Mouse (Mus musculus) lung, adult 18-20 months (tissue): ENCODE measurements around the gene Arhgap10.

ENCODE experiments used
- DNase-seq, 2 experiments: peaks; one replicate each; pipeline ENCODE4 v3.0.0; 2022; ENCODE audit warnings: mixed read lengths in 2 of 2

Gene Arhgap10

DNA sequence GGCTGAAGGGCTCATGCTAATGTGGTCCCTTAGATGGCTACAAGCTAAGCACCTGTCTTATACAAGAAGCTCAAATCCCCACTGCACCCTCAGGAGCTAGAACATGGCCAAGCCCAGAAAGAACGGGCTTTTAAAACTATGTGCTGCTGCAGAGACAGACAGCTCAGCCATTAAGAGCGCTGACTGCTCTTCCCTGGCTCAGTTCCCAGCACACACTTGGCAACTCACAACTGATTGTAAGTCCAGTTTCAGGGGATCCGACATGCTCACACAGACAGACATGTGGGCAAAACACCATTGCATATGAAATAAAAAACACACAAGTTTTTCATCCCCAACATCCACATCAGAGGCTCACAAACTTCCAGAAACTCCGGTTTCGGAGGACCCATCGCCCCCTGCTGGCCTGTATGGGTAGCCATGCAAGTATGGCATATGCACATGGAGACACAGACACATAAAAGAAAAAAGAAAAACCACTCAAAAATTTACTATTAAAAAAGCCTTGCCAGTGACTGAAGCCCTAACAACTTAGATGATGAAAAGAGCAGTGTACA is 77.4 kb downstream of the Arhgap10 start:
- no peak for DNase-seq

DNA sequence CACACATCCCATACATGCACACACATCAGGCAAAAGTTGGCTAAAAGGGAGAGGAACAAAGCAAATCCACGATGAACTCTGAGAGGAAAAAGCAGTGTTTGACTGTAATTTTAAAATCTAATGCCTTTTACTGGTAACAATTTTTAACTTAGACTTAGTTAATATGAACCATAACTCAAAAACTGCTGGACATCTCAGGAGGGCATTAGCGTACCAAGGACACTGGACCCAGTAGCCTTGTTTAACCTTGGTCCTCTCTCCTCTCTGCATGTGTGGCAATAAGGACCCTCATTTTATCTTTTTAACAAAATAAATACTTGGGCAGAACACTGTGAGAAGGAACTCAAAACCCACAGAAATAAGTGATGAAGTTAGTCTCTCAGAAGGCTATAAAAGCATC is 78.1 kb downstream of the Arhgap10 start:
- no peak for DNase-seq

DNA sequence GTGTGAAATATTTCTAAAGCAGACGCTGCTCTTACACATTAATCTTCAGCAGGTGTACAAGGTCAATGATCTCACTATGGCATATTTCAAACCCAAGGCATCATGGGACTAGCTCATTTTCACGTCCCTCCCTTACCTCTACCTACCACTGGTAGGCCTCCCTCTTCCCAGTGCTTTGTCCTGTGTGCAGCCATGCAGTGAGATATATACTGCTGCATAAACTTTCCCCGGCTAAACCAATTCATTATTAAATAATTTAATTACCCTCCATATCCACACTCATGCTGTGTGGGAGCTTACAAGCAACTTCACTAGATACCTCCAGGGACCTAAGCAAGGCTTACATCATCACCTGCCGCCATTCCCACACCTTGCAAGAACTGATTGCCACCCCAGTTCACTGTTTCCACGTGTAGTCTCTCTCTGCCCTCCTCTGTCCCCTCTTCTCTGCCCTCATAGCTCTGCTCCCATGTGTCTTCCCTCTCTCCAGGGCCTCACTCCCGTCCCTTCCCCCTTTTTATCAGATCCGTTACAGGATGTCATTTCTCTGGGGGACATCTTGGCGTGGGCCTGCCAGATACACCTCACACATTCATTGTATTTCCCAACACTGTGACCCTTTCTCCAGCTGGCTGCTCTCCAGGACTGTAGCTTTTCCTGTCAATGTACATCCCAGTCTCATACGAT is 79.8 kb downstream of the Arhgap10 start:
- DNase-seq, result no peak

DNA sequence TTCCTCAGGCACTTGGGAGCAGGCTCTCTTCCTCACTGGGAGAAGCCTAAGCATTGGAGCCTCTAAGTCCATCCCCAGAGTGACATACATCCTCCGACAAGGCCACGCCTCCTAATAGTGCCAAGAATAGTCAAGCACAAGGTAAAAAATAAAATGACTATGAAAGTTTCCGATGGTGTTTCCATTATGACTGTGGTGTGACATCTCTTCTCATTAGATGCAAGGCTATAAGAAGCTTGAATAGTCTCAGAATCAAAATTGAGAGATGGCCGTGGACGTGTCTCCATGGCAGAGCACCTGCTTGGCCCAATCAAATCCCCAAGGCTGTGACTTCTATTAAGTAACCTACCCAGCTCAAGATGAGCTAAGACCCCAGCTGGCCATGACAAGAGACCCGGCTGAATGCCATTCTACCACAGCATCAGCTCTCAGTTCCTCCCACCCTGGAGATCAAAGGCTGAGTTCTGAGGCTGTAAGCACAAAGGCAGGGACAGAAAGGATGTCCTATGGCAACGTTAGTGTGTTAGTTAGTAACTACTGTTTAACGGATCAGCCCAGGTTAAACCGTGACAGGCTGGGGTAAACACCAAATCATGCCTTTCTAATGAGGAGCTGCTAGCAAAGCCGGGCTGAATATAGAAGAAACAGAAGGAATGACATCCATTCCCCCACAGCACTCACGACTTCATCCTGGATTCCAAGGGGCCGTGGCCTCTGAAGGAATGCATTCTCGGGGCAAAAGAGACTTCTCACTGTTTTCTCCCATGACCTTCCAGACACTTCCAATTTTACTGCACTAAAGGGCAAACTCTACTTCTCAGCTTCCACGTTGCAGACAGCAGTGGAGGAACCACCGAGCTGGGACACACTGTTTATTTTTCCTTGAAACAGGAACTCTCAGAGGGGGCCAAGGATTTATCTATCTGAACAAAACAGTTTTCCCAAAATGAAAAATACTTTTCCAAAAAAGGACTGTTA is 81.5 kb downstream of the Arhgap10 start:
- DNase-seq, result no peak

DNA sequence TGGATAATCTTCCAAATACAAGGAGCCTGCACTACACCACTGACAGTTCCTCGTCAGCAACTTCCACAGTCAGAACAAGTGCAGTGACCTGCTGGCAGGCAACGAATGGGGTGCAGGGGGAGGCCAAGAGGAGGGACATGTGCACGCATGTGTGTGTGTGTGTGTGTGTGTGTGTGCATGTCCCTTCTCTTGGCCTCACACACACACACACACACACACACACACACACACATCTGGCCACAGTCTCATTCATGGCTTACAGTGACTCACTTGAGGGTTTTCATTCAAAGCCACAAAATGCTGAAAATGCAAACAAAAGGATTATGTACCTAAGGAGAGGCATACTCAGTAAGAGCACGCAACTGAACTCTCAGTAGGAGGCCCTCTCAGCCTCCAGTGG is 84.5 kb downstream of the Arhgap10 start:
- DNase-seq, result peak; percentile 35 to 68

DNA sequence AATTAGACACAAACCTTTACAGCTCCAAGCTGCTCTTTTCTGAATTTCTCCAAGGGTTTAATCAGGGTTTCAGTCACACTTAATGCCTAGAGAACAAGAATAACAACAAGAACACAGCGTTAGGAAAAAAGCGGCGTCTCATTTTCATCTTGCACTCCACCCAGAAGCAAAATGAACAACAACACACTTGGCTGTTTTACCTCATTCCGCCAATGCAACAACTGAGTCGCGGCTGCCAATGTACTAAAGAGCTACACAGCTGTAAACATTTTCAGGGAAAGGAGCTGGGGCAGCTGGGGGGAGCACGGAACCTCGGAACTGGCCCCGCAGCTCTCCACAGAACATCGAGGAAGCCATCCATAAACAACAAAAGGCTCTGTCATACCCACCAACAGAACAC is 85.0 kb downstream of the Arhgap10 start:
- DNase-seq, result no peak

DNA sequence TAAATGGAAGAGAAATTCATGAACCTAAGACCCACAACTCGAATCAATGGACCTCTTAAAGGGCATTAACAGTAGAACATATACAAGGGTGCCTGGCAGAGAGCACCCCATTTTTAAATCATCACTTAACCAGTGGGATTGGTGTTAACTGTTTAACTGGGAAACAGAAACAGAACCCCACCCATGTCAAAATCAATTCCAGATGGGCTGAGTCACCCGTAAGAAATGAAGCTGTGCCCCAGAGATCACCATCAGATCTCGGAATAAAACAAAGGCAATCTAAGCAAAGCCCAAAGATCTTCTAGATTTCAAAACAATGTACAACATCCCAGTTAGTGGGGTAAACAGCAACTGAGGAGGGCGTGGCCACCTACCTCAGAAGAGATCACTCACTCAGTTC is 89.3 kb downstream of the Arhgap10 start:
- no peak for DNase-seq

DNA sequence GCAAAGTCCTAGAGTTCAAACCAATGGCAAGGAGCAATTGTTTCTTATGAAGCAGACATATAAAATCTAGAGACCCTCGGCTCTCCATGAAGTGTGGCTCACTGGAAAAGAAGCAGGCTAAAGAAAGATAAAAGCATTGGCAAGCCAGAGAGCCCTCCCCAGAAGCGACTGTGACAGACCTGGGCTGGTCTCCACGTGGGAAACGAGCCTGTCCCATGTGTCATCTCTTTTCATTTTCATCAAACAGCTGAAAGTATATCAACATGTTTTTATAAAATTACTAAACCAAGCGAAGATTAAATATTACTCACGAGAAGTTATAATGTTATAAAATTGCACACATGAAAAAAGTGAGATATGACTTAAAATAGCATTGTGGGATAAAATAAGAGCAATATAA is 89.7 kb downstream of the Arhgap10 start:
- DNase-seq, result no peak

DNA sequence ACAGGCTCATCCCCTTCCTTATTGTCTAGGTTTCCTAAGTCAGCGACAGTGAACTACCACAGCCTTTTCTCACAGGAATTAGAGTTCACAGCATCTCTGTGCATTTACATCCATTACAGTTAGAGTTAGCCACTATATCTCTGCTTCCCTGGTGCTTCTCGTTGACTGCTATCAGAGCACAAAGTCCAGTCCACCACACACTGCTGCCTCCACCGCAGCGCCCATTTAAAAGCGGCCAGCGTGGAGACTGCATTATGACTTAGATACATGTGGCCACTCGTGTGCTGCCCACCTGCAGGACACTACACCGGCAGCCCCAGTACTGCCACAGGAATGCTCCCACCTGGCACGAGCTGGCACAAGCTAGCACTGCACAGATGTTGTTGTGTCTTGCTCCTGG is 90.3 kb downstream of the Arhgap10 start:
- no peak for DNase-seq

DNA sequence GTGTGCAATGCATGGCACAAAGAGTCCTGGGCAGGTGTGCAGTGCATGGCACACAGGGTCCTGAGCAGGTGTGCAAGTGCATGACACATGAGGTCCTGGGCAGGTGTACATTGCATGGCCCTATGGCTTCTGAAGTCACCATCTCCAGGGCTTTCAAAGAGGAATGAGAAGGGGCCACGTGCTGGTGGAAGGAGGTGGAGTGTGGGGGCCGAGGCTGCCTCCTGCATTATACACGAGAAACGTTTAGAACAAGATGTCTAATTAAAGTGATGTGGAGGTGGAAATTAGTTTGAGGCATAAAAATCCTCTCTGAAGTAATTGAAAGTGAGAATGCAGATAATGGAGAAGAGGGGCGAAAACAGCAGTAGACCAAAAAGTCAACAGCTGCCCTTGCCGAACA is 93.9 kb downstream of the Arhgap10 start:
- no peak for DNase-seq

DNA sequence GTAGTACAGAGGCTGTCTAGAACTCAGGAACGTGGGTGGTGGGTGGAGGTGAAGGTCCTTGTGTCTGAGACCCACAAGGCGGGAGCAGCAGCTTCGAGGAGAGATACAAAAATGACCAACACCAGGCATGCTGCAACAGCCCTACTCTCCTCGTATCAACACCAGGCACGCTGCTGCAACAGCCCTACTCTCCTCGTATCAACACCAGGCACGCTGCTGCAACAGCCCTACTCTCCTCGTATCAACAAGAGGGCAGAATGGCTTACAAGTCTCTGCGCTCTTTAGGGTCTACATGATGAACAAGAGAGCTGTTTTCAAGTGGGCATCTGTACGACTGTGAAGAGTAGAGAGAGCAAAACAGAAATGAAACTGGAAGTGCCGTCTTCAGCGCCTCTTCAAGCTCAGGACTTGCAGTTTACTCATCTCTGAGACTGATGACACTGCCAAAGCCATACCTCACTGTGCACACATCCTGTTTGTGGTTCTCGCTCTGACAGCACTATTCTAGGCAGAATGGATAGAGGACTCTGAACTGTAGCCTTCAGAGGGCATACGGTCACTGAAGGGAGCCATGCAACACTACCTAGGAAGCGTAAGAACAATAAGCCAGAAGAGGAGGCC is 95.0 kb downstream of the Arhgap10 start:
- DNase-seq, result no peak

DNA sequence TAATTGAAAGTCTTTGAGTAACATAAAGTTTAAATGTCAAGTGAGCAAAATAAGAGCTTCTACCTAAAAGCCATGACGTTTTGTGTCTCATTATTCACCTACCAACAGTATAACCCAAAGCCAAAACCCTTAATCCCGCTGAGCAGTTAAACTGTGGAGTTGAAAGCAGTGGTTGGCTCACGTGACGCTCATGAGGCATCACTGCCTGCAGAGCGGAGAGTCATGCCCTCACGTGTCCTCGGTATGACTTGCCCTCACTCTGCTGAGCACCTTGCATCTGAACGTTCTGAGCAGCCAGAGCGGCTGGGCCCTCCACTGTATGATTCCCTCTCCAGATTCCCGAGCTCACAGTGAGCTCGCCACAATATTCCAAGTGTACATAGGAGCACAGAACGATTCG is 96.2 kb downstream of the Arhgap10 start:
- DNase-seq, result no peak

DNA sequence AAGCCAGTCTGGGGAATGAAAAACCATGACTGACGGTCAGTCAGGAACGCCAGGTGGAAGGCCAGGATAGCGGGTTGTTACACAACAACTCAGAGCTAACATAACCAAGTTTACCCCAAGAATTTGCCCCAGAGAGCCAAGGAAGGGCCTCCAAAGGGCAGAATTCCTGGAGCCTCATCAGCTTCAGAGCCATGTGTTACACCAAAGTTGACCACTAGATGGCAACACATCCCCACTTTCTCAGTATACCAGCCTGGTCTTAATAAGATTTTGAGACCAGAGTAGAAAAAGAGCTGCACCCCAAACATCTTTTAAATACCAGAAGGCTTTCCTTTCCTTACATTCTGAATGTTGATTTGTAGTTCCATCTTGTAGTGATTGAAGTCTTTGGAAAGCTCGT is 98.0 kb downstream of the Arhgap10 start:
- DNase-seq, result peak; percentile 45 to 60

DNA sequence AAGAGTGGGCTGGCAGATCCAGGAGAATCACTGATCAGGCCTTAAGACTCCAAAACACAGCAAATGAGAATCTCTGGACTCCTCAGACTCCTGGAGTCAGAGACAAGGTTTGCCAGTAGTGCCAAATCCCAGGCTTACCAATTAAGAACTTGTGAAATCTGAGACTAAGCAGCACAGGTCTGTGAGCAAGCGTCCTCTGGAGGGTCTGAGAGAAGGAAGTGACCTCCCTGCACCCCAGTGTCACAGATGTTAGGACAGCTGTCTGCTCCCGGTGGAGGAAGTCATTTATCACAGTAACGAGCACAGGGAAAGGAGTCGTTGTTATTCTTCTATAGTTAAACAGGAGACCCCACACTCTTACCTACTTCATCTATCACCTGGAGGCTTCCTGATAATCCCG is 101.0 kb downstream of the Arhgap10 start:
- DNase-seq, result no peak

DNA sequence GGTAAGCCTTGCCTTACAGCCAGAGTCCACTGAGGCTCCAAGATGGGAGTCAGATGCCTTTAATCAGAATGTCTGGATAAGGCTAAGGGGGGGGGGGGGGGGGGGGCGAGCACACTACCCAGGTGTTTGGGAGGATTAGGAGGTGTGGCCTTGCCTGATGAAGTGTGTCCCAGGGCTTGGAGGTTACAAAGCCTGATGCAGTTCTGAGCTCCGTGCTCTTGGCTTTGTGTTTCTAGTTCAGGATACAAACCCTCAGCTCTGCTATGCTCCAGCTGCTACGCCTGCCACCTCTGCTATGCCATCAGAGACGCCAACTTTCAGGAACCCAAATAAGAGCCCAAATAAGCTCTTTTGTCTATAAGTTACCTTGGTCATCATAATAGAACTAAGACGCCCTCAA is 101.7 kb downstream of the Arhgap10 start:
- no peak for DNase-seq

DNA sequence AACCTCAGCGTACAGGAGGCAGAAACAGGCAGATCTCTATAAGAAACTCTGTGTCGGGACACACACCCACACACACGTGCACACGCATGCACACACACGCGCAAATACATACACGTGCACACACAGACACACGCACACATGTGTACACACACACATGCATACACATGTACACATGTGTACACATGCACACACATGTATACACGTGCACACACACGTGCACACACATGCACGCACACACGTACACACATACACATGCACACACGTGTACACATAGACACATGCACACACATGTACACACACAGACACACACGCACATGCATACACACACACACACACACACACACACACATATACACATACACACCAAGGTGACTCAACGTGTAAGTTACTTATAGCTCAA is 106.5 kb downstream of the Arhgap10 start:
- DNase-seq, result no peak

DNA sequence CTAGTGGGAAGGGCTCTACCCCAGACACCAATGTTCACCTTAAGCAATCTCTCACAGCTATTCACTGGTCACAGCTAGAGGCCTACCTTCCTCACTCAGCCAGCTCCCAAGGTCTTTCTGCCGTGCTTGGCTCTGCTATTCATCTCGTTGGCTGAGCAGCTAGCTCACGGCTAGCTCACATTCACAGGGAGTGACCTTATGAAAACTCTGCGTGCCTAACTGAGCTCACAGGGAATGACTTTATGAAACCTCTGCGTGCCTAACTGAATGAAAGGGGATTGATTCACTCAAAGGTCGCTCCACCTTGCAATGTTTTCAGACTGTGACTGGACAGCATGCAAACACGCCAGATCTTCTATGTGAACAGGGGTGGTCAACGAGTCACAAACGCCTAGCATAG is 107.4 kb downstream of the Arhgap10 start:
- no peak for DNase-seq

DNA sequence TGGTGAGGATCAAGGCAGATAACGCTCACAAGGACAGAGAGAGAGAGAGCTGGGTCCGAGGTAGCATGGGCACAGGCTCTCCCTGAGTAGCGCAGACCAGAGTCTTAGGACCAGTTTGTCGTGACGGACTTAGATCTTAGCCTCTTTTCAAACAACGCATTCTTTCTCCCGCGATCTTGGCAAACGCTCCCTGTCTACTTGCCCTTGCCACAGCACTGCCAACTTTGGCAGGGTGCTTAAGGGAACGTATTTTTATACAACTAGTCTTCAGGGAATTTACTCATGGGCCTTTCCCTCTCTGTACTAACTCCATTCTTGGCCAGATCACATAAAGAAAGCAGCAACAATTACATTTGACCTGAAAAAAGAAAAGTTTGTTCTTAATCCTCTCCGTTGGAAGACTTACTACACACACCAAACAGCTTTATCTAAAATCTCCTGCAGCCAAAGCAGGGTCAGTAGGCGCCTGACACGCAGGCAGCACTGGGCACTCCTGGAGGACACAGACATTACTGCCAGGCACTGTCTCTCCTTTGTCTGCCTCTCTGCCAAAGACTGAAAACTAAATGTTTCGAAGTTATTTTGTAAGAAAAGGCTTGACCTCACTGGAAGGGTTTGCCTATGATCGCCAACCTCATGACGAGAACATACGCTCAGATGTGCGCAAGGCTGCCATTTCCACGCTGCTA is 109.1 kb downstream of the Arhgap10 start:
- DNase-seq, result no peak

DNA sequence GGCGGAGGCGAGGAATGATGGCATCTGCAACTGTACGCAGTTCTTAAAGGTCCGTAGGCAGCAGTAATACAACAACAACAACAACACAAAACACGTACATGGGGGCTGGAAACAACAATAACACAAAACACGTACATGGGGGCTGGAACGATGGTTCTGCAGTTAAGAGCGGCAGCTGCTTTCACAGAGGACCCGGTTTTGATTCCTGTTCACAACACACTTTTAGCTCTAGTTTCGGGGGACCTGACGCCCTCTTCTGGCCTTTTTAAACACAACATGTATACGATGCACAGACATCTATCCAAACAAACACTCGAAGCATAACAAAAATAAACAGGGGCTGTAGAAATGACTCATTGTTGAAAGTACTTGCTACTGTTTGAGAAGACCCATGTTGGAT is 110.9 kb downstream of the Arhgap10 start:
- no peak for DNase-seq

DNA sequence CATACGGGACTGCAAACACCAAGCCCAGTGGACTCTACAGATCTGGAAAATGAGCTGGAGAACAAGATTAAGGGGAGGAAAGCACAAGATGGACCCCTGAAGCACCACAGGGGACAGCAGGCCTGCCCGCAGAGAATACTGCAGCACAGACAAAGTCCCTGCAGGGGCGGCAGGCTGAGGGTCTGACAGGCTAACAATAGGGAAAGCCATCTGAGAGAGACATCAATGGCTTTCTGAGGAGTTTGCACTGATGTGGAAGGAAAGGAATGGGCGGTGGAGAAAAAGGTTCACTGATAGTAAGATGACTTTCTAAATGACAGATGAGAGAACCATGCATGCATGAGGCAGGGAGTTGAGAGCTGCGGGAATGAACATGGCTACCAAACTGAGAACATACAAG is 111.3 kb downstream of the Arhgap10 start:
- DNase-seq, result no peak

DNA sequence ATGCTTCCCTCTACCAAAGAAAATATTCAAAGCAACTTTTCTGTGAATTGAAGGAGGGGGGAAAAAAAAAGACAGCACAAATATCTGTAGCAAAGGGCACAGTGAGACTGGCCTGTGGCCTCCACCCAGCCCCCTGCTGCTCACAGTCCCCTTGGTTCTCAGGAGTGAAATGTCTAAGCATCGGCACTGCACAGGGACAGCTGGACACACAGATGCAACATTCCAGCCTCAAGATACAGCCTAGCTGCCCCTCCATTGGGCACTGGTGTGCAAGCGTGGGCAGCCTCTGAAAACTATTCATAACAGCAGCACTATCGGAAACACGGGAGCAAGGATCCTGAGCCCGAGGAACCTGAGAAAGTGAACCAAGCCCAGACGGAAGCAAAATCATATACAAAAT is 113.7 kb downstream of the Arhgap10 start:
- no peak for DNase-seq

DNA sequence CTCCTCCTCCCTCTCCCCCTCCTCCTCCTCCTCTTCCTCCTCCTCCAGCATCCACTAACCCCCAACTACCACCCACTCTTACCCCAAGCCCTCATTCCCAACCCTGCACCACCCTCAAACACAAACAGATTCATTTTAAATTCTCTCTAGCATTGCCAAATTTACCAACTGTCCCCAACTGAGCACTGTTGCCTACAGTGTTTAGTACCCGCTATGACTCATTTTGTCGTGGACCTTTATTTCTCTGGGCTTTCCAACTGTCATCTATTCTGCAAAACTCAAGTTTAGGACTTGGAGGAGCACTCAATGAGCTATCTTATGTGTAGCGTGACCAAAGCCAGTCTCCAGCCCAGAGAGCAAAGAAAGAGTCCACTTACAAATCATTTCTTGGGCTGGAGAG is 115.8 kb downstream of the Arhgap10 start:
- DNase-seq, result no peak

DNA sequence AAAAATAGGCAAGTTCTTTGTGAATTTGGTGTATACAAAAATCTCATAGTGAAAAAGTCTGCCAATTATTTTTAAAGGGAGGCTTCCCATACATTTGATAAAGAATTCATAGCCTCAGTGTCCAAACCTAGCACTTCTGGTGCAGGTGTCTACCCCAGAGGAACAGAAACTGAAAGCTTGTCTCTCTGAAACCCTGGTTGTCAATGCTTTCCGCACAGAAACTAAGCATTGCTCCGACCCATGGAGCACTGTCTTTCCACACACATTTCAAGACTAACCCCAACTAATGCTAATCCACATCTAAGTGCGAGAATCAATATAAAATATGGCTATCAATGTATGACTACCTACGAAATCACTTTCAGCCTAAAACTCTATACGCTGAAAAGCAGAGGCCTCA is 116.6 kb downstream of the Arhgap10 start:
- DNase-seq, result no peak
